In genomic region chr15:78563937-78564336, GRCm38 (mm10) we compare ENCODE assay signal across 12 mouse cellular contexts. TPM values are rescaled to one million over a fixed set of nuclear protein-coding genes. Genes with fewer than 3 reads are reported as not detected.
A peak's percentile ranks its signal among the peaks of the same experiment; 100 is the strongest.
DNase-seq lines count a peak whose midpoint lies in the region; ATAC-seq lines count a peak whose summit lies in the region.
"Had no signal": no experiment of that assay in that cellular context is flagged by ENCODE, and none has a peak within 500 bp of the region (broad histone marks: within the 10 kb centered on the region; RNA-seq: fewer than 3 reads in every experiment).

No protein-coding gene starts in this region.

- no peaks in the 10 kb centered on the region for H3K9me3 ChIP-seq in liver, embryonic 15.5 days (replicated peaks)
- H3K9me3 ChIP-seq: heart, embryonic 13.5 days had no signal

- H3K4me3 ChIP-seq in liver, embryonic 15.5 days (replicated peaks) = no peak overlapping the region; the same call in 1 of the 2 replicates
- H3K4me3 ChIP-seq: heart, embryonic 13.5 days had no signal

- no peaks in the 10 kb centered on the region for H3K27me3 ChIP-seq in liver, embryonic 15.5 days
- H3K27me3 ChIP-seq: heart, embryonic 13.5 days had no signal

- H3K4me2 ChIP-seq in liver, embryonic 15.5 days = peak overlapping the region; percentile 53
- H3K4me2 ChIP-seq: heart, embryonic 13.5 days had no signal

- 14% methylated on average over 5 of the region's 5 CpGs for WGBS in liver, embryonic 15.5 days (ENCODE audit: insufficient replicate concordance)

- peaks cover 26% of the 10 kb centered on the region for H3K36me3 ChIP-seq in liver, embryonic 15.5 days (replicated peaks)
- H3K36me3 ChIP-seq: heart, embryonic 13.5 days had no signal

- peak overlapping the region; percentile 81 for H3K27ac ChIP-seq in liver, embryonic 15.5 days (replicated peaks)
- H3K27ac ChIP-seq: heart, embryonic 13.5 days had no signal

- ATAC-seq in activated CD4-positive, CD25-positive, alpha-beta regulatory T cell, adult 4 months = peak; percentile 82
- peak; percentile 57 for ATAC-seq in liver, embryonic 15.5 days (ENCODE audit: insufficient read depth)

- H3K4me1 ChIP-seq in liver, embryonic 15.5 days (replicated peaks) = peaks cover 50% of the 10 kb centered on the region
- H3K4me1 ChIP-seq: heart, embryonic 13.5 days had no signal

- DNase-seq in B cell, adult 2 months = peak; percentile 77 to 81
- peak; percentile 46 to 75 for DNase-seq in spleen, postnatal 10 days (ENCODE audit: low spot score in 2 of 2)
- DNase-seq in Muller cell, postnatal 12 days (ENCODE audit: inconsistent ontology term) = no peak
- DNase-seq in frontal cortex, postnatal 10 days (ENCODE audit: low spot score in 2 of 2) = no peak
- DNase-seq in adipocyte (ENCODE audit: low spot score) = no peak
- DNase-seq in cerebellum, adult 11 months = no peak
- DNase-seq: cerebellum, postnatal 25 days; retina, postnatal 1 day had no signal

- peak overlapping the region; percentile 35; the same call in 1 of the 2 replicates for H3K9ac ChIP-seq in liver, embryonic 15.5 days
- H3K9ac ChIP-seq: heart, embryonic 13.5 days had no signal

RNA-seq across cellular contexts. Expression of gene Rac2, which starts 8.6 kb away (rescaled TPM):
- 1,000 to 10,000 TPM; 3,019 to 4,069 TPM for polyA plus RNA-seq in activated CD4-positive, CD25-positive, alpha-beta regulatory T cell, adult 4 months (2017; shearing (Covaris generic))
- polyA plus RNA-seq in liver, embryonic 15.5 days (2015; fragmentation: Nextera tagmentation; extraction: Ambion mirVana) = 123 and 130 TPM in 2 replicates

RNA-seq across cellular contexts. Expression of gene Sstr3, which starts 19.5 kb away (rescaled TPM):
- not detected for polyA plus RNA-seq in activated CD4-positive, CD25-positive, alpha-beta regulatory T cell, adult 4 months (2017; shearing (Covaris generic))
- polyA plus RNA-seq in liver, embryonic 15.5 days (2015; fragmentation: Nextera tagmentation; extraction: Ambion mirVana) = not detected in 2 replicates
- polyA plus RNA-seq: heart, embryonic 13.5 days; liver, adult 2 months had no signal

RNA-seq across cellular contexts. Expression of gene C1qtnf6, which starts 32.7 kb away (rescaled TPM):
- 10 to 100 TPM; 15.5 to 15.9 TPM for polyA plus RNA-seq in activated CD4-positive, CD25-positive, alpha-beta regulatory T cell, adult 4 months (2017; shearing (Covaris generic))
- polyA plus RNA-seq in liver, embryonic 15.5 days (2015; fragmentation: Nextera tagmentation; extraction: Ambion mirVana) = 3.8 and 4.4 TPM in 2 replicates

RNA-seq across cellular contexts. Expression of gene Cyth4, which starts 32.9 kb away (rescaled TPM):
- 100 to 1,000 TPM; 197 to 261 TPM for polyA plus RNA-seq in activated CD4-positive, CD25-positive, alpha-beta regulatory T cell, adult 4 months (2017; shearing (Covaris generic))
- 13.5 and 14.7 TPM in 2 replicates for polyA plus RNA-seq in liver, embryonic 15.5 days (2015; fragmentation: Nextera tagmentation; extraction: Ambion mirVana)

Comparison
In these comparisons a context has a peak if more than half of its experiments do, and no peak if none do; other contexts are left out.
1. DNase-seq: peak in B cell, adult 2 months (2 of 2) and spleen, postnatal 10 days (2 of 2); none in Muller cell, postnatal 12 days (single experiment), frontal cortex, postnatal 10 days (0 of 2), adipocyte (single experiment) and cerebellum, adult 11 months (single experiment).
2. RNA of gene Rac2, which starts 8.6 kb away (polyA plus RNA-seq): 3,019 to 4,069 TPM in activated CD4-positive, CD25-positive, alpha-beta regulatory T cell, adult 4 months; 123 to 130 TPM in liver, embryonic 15.5 days; every median in the first group is over 10 times any median in the second.